Mouse (Mus musculus) T-helper 2 cell (primary cell): Measurements from ENCODE around the gene Prom1.
"Not testable (repeated sequence)": the region's sequence is repeated elsewhere in the genome, so short reads cannot be mapped to it uniquely, and the experiment has no call there.

Source experiments
- in situ Hi-C: fragments of 300-600 bp; cut with MboI, MseI; formaldehyde crosslinking; loops from one replicate; pipeline ENCODE4 v1.15.1; 2025; ENCODE audit warnings: high pct_unique_total_duplicates

The Prom1 gene

DNA sequence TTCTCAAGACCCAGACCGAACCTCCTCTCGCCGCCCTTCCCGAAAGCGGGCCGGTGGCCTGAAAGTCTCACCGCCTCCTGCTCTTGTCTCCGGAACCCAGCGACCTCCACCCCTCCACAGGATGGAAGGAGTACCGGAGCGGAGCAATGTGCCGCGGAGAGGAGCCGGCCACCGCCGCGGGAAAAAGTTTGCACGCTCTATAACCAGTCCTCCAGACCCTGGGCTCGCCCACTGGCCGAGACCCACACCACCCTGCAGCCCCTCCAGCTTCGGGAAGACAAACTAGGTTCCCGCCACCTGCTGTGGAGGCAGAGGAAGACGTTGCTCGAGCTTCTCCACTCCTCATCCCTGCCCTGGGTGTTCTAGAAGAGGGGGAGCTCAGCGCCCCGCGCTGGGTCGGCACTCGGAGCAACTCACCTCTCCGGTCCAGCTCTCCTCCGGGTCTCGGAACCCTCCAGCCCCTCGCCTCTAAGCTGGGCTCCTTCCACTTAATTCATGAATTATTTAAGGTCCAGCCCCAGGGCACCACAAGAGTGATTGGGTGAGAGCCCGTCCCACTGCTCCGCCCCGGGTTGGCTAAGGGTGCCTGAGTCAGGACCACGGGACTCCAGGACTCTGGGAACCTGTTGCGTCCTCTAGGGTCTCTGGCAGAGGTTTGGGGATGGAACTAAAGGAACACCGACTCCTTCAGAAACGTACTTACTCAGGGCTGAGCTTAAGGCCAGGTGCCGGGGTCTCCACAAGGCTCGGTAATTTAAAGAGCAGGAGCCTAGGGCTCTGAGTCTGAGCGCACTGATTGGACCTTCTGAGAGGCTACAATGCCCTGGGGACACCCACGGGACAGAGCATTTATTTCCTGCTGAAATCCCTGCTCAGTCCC is at the start of gene Prom1:
Prom1 (minus strand) TSS at position 802 of the 880 bp plus-strand sequence.
- in situ Hi-C loops, result no loop called here

DNA sequence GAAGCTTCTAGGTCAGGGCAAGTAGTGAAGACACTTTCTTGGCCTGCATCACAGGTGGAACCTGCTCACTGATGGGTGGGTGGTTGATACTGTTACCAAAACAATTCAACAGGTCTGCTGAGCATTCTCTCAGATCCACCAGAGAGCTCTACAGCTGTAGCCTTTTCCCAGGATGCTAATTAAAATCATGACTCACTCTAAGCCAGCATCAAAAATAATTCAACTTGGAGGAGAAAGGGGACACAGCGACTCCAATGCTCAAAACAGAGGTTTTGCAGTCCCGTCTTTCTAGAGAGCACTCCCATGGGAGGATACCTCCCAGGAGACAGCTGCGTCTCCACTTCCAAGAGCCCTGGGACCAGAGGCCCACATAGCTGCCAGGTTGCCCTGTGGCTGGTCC is 45.9 kb upstream of the Prom1 start:
- in situ Hi-C loops, result no loop called here

DNA sequence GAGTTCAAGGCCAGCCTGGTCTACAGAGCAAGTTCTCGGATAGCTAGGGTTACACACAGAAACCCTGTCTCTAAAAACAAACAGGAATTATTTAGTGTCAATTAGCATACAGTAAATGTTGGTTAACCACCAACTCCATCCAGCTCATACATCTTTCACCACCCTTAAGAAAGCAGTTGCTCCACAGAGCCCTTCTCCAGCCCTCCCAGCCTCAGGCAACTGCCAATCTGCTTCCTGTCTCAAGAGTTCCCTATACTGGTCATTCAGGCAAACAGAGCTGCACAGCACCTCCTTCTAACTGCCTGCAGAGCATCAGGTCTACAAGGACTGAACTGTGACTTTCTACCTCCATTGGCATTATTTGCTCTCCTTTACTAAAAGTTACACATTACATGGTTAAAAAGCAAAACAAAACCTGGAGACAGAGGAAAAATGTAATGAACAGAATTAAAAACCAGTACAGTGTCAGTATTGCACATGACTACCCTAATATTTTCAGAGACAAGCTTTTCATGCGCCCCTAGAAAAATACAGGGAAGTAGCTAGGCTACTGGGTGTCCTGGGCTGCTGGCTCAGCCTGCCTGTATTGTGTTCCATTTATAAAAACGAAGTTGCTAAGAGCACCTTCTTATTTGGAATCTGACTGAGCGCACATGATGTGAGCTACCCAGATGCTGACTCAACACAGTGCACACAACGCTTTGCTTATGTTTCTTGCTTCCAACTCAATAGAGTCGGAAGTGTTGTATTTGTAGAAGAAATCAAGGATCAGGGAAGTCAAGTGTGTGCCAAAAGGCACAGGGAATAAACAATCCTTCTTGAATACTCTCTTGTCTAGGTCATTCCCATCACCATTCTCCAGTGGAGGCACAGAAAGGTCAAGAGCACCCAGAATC is 44.9 kb upstream of the Prom1 start:
- in situ Hi-C loops, result no loop called here

DNA sequence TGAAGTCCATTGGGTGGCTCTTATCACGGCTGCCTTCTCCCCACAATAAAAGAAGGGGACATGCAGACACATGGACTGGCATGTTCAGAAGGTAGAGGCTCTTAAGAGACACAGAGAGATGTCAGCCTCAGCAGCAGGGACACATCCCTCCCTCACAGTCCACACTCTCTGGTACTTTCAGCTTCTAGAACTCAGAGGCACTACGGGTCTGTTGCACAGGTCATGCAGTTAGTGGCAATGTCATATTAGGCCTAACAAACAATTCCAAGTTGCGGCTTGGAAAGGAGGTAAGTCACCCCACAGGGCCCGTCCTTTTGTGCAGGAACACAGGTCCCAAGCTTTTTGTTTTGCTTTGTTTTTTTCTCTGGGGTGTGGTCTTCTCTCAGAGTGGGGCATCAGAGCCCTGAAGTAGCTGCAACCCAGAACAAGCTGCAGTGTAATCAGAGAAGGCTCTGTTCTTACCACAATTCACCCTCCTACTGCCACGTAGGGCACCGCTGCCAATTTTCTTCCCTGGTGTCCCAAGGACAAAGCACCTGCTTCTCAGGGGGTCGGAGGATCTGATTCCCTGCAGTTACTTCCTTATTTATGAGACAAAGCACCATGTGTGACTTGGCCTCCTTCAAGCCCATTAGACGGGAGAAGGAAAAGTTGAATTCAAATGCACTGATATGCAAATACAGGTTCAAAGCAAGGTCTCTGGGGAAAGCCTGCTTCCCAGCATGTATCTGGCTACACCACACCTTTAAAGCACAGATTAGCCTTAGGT is 41.8 kb upstream of the Prom1 start:
- in situ Hi-C loops, result no loop called here

DNA sequence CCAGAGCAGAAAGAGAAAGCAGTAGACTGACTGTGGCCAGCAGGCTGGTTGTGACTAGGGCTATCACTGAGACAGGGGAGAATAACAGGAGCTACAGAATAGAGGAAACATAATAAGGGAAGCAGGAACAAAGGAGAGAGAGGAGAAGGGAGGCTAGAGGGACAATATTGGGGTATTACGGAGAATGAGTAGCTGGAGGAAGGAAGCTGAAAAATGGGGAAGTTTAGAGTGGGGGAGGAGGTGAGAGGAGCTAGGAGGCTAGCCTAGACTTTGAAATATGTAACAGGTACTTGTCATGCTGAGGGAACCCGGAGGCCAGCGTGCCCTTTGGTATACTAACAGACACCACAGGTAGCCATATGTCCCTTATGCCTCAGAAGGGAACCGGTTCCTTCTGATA is 25.7 kb upstream of the Prom1 start:
- in situ Hi-C loops, result no loop called here

DNA sequence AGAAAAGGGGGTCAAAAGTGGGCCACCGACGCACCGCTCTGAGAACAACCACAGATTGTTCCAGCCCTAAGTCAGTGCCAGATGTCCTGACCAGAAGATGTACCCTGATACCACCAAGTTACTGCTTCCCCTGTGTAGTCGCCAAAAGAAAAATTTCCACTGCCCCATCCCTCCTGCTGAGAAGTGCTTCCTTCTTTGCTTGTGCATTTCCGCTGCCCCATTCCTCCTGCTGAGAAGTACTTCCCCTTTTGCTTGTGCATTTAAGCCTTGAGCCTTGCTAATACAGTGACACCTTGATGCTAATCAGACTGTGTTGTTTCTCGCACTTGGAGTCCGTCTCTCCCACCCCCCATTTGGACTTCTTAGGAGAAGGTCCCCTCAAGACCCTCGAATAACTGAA is 24.7 kb upstream of the Prom1 start:
- in situ Hi-C loops, result not testable (repeated sequence)

DNA sequence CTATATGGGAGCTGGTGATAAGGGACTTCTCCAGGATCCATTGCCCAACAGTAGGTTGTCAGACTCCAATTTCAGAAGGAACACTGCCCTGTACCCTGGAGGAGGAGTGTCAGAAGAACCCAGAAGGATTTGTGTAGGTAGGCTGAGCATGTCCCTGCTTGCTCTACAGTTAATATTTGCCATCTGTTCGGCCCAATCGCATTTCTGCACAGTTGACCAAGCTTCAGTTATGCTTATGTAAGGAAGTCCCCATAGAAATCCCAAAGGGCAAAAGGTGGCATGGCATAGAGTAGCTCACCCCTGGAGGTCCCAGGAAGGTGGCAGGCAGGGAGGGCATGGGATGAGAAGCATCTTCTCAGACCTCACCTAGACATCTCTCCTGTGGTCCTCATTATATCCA is 19.6 kb upstream of the Prom1 start:
- in situ Hi-C loops, result no loop called here

DNA sequence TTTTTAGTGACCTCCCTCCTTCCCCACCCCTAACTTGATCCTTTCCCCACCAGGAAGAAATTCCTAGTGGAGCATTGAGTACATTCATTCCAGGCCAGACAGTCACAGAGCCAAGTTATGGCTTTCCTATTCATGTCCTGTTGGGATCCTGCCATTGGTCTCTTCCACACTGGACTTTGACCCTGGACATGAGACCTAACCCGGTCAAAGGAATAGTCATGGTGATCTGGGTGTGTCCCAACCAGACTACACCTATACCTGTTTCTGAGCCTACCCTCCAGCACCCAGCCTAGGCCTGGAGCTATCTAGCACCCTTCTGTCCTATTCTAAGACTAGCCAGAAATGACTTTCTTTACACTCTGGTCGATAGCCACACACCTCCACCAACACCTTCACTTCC is 11.3 kb upstream of the Prom1 start:
- in situ Hi-C loops, result no loop called here

DNA sequence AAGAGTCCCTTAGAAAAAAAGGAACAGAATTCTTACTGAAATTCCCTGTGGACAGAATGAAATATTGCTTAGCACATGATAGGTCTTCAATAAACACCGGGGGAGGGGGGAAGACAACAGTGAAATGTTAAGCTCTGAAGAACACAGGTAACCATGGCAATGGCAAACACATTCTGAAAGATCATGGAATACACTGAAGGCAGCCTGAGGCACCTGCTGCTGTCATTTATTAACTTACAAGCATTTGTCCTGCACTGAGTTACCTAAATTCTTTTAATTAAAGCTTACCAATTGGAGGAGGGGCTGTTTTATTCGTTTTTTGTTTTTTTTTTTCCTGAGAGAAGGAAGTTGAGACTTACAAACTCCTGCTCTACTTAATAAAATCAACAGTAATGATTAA is 7.3 kb upstream of the Prom1 start:
- in situ Hi-C loops, result no loop called here

DNA sequence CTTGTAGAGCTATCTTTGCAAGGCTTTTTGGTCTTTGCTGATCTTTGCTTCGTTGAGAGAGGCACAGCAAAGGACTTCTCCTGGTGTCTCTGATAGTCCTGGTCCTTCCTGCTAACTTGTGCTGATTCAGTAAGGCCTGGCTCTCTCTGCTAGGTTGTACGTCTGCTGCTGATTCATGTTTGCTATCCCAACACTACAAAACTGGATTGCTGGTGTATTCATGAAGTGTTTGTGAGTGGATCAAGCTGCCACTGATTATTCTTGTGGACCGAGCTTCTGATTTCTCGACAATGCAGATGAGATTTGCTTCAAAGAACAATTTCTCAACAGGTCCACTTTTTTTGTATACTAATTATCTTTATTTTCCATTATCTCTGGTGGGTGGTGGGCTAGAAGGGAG is 6.3 kb upstream of the Prom1 start:
- in situ Hi-C loops, result no loop called here

DNA sequence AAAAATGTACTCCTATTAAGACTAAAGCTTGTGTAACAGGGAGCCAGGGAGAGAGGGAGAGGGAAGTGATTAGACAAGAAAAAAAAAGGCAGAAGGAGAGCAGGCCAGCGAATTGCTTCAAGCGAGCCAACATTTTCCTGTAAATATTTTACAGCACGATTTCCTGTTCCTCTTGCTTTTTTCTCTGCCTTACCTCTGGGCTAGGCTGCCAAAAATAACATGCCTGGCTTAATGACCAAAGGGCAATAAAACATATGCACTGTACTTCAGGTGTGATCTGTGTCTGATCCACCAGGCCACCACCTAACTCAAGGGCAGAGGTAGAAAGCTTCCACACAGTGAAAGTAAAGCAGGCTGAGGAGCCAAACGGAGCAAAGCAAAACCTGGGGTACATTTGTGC is 3.4 kb upstream of the Prom1 start:
- in situ Hi-C loops, result no loop called here

DNA sequence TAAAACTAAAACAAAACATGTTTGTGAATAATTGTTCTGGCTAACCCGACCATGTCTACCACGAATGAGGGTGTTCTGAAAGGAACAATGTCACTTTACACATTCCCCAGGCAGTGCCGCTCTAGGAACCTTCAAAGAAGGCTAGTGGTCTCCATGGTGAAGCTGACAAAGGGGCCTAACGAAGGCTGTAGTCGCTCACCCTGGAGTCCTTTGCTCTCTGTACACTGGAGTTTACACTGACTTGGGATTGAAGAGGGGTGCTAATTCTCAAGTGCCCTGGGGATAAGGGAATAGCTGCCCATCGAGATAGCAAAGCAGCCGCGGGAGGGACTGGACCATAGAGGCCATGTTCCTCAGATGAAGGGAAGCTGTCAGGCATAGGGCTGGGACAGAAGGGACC is 2.9 kb upstream of the Prom1 start:
- in situ Hi-C loops, result no loop called here

DNA sequence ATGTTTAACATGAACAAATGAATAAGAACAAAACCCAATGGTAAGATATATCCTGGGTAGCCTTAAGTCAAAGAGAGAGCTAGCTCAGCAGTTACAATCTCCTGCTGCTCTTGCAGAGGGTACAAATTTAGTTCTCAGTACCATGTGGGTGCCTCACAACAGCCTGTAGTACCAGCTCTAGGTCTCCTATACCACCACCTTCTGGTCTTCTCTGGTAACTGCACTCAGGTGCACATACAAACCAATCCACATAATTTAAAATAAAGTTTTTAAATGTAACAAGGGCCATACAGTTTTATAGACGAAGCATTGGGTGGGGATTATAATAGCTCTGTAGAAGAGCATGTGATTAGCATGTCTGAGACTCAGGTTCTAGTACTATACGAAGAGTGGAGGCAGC is 2.3 kb upstream of the Prom1 start:
- in situ Hi-C loops, result no loop called here

DNA sequence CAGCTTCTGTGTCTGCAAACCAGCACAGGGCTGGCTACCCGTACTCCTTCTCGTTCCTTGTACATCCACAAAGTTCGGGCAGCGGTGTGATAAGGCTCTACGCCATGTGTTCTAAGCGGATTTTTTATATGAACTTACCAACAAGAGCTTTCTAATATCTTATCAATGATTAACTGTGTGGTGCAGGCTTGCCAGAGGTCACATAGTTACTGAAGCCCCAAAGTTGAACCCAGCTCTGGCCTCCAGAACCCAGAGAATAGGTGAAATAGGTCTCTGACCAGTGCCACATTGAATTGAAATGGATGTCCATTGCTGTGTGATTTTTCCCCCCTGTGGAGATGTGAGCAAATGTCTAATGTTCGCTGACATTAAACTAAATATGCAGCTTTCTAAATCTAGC is 1.3 kb upstream of the Prom1 start:
- in situ Hi-C loops, result no loop called here

DNA sequence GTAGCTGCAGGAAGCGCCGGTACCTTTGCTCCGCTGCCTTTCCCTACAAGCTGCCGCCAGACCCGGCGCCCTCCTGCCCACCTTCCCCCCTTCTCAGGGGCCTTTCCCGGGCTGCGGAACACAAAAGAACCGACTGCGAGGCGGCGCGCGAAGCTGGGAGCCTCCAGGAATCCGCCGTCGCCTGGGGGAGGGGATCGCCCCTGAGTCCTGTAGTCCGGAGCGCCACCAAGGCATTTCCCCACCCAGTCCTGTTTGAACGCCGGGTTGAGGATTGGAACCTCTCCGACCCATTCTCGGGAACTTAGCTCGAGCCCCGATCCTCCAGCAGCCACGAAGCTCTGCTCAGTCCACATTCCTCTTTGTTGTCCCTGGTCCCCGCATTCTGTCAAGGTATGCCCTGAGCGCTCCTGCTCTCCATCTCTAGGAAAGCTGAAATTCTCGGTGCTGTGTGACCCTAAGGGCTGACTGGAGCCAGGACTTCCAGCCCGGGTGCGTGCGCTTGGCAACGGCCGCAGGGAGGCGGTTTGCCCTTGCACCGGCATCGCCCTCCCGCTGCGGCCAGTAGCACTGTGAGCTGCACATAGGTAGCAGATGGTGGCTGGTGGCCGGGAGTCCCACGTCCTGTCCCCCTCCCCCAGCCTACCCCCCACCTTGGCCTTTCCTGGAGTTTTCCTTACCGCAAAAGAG is 1.1 kb downstream of the Prom1 start:
- in situ Hi-C loops, result no loop called here

DNA sequence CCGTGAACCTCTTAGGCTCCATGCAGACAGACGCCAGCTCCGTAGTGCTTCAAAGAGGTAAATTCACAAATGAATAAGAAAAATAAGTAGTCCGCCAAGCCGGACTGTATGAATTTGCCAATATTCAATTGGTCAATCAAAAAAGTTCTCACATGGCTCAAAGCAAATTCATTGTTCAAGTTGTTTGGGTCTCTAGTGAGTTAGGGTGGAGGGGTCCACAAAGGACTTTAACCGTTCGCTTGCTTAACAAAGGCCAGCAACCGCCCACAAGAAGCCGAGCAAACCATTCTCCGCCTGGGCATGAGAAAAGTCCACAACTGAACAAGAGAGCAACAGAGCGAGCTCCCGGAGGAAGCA is 1.7 kb downstream of the Prom1 start:
- in situ Hi-C loops, result no loop called here

DNA sequence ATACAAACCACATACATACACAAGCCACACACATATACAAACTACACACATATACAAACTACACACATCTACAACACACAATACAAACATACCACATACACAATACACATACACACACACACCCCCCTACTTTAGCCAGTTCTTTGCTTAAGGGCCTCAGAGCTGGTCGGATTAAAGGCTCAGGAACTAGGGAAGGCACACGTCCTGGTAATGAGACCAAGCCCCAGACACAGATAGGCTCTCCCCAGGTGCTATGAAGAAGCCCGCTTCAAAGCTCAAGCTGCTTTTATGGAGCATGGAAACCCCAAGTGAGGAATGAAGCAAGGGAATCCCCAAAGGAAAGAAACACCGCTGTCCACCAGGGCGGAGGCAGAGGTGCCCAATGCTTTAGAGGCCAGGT is 4.8 kb downstream of the Prom1 start:
- in situ Hi-C loops, result no loop called here

DNA sequence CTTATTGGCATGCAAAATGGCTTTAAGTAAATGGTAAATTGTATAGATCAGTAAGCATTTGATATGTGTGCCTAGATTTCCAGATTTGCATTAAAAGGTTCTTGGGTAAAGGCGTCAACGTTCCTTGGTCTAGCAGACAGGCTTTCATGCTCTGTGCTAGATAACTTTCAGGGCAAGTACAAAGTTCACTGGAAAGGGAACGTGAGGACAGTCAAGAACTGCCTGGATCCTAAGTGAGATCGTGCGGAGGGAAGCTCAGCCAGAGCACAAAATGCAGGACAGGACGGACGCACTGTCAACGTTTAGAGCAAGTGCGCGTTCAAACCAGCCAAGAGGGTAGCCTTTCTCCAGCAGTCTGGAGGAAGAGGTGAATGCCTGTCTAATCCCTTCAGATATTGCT is 5.7 kb downstream of the Prom1 start:
- in situ Hi-C loops, result no loop called here

DNA sequence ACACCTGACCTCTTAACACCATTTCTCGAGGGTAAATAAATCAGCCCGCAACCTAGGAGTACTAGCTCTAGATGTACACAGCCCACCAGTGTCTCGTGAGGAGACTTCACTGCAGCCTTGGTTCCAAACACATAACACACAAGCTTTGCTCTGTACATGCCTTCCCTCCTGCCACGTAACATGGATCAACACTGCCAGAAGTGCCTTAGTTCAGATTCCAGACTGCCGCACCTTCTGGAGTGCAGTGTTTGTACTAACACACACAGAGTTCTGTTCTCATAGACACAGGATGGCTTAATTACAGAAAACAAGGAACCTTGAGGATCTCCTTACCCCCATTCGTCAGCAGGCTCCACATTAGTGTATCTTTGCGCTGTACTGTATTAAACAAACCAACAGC is 6.1 kb downstream of the Prom1 start:
- in situ Hi-C loops, result no loop called here

DNA sequence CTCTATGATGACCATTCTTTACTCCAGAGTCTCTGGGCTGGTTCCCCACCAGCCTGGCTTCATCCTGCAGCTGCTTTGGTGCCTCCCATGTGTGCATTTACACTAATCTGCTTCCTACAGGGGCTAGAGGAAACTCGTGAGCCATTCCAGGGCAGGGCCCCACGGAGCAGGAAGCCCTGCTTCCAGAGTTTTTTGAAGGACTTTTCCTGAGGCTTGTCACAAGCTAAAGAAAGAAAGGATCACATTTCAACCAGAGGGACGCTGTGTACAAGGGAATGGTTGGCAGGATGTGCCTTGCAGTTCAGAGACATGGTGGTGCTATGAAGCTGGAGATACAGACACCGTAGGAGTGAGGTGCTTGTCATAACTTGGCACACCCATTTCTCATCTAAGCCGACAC is 14.8 kb downstream of the Prom1 start:
- in situ Hi-C loops, result no loop called here

DNA sequence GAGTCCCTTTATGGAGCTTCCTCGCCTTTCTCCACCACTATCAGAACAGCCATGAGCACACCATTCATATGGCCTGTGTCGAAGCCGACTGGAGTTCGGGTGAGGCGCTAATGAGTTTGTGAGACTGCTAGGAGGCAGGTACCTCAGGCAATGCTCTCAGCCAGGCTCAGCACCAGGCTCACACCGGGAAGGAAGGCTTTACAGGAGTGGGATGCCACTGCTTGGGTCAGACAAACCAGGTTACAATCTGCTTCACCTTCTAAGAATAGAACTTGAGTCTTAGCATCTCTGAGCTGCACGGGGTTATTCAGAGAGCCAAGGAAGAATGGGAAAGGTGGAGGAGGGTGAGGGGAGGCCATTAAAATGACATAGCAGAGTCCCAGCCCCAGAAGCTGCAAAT is 16.0 kb downstream of the Prom1 start:
- in situ Hi-C loops, result no loop called here

DNA sequence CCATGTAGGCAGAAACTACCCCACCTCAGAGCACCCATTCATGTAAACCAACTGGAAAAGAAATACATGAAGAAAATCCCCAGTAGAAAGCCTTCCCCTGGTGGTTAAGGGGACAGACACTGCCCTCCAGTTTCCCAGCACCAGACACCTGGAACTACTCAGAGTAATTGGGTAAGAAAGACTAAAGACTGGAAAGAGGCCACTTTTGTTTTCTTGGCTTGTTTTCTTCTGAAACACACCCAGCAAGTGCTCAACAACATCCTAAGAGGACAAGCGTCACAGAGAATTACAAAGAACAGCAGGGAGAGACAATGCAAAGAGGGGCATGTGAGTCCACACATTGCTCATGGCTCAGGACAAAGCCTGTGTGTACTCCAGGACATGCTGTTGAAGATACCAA is 20.7 kb downstream of the Prom1 start:
- in situ Hi-C loops, result no loop called here
